Mouse (Mus musculus): Measurements from ENCODE around the gene Idua. TPM values are rescaled to one million over a fixed set of nuclear protein-coding genes. Genes with fewer than 3 reads are reported as not detected.

The Idua gene
- total RNA-seq, 2 experiments from 2014 or later, result 6.7 to 8.2 TPM

- DNase-seq (ENCODE audit: extremely low spot score in 1 of 2, low spot score in 2 of 2), result no peak
- intact Hi-C loops (cut with DNase I), result no loop called here
These were observed 49.0 kb downstream of the Idua start for GRCm38 (mm10) chr5:108708981-108709731.

DNA sequence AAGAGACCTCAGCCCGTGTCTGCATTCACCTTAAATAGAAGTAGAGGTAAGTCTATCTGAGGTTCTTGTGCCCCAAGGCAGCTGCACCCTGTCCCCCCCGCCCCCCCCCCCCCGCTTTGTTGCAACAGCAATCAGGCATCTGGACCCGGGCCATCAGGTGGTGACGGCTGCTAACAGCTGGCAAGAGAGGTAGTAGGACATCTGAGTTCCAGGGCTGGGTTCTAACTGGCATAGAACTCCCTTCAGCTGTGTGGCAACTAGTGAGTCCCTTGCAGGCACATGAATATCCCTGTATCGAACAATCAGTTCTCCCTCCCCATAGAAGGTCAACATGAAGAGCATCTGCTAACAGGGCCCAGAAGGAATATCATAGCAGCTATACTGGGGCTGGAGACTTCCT lies 51.8 kb downstream of the Idua start:
- DNase-seq (ENCODE audit: extremely low spot score in 1 of 2, low spot score in 2 of 2), result no peak
- intact Hi-C loops (cut with DNase I), result no loop called here

- DNase-seq (ENCODE audit: extremely low spot score in 1 of 2, low spot score in 2 of 2), result peak in 1 of 2 experiments; percentile 5
- intact Hi-C loops (cut with DNase I), result no loop called here
These were observed 53.0 kb downstream of the Idua start for GRCm38 (mm10) chr5:108713096-108713495.

DNA sequence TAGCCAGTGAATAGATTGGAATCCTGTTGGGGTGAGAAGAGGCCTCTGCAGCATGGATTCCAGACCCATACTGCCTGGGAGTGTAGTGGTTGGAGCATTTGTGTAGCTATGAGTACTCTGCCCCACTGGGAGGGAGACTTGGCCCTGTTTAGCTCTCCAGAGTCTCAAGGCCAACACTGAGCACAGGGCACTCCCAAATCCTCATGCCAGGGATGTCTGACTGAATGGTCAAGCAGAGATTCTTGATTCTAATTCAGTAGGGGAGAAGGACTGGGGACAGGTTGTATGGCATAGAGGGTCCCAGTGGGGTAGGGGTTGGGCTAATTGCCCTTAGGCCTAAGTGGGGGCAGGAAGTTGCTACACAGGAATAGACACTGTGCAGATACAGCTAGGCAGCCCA lies 53.6 kb downstream of the Idua start:
- DNase-seq (ENCODE audit: extremely low spot score in 1 of 2, low spot score in 2 of 2), result peak in 1 of 2 experiments; percentile 12
- intact Hi-C loops (cut with DNase I), result no loop called here

GRCm38 (mm10) chr5:108714149-108714548 lies 54.0 kb downstream of the Idua start:
- intact Hi-C loops (cut with DNase I), result no loop called here
- DNase-seq (ENCODE audit: extremely low spot score in 1 of 2, low spot score in 2 of 2), result peak; percentile 50 to 62

DNA sequence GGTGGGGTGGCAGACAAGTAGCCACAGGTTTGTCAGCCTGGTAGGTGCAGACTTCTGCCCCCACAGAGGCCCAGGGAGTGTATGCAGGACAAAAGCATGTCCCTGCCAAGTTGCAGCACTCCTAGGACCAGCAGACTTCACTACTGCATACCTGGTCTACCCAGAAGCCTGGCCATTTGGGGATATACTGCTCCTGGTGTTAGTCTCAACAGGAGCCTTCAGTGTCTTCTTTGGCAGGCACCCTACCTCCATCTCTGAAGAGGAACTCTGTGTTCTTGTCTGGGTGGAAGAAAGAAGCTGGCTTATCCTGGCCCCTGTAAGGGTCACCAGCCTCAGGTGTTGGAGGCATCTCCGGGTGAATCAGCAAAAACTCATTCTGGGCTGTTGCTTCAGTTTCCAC lies 55.8 kb downstream of the Idua start:
- DNase-seq (ENCODE audit: extremely low spot score in 1 of 2, low spot score in 2 of 2), result no peak
- intact Hi-C loops (cut with DNase I), result no loop called here

- intact Hi-C loops (cut with DNase I), result no loop called here
- DNase-seq (ENCODE audit: extremely low spot score in 1 of 2, low spot score in 2 of 2), result no peak
These were observed 57.9 kb downstream of the Idua start for GRCm38 (mm10) chr5:108718051-108718450.

DNA sequence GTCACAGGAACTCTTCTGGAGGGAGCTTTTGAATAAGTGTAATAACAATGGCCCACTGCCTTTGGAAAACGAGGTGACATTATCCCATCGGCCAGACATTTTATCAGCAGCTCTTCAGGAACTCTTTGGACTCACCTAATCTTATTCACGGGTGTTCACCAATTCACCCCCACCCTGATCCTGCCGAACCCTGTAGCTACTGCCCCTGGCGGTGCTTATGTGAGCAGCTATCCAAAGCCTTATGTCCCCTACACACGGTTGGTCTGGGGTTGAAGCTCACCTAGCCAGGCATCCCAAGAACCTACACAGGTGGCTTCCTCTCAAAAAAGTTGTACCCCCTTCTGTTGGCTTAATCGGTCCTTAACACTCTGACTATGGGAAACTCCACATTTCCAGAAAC lies 59.6 kb downstream of the Idua start:
- DNase-seq (ENCODE audit: extremely low spot score in 1 of 2, low spot score in 2 of 2), result no peak
- intact Hi-C loops (cut with DNase I), result no loop called here

DNA sequence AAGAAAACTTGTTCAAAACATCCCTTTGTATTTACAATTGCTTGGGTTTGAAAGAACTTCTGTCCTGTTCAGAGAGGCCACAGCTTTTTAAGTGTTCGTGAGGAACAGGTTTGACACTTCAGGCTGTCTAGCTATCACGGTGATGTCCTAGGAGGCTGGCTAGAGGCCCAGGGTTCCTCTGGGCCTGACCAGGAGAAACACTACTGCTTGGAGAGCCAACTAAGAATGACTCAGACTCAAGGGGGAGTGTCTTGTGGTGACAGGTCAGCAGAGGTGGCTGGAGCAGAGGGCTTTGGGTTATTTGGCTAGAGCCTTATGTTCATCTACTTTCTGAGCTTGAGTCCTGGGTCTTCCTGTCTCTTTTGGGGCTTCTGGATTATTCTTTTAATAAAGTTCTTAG lies 63.9 kb downstream of the Idua start:
- no peak for DNase-seq (ENCODE audit: extremely low spot score in 1 of 2, low spot score in 2 of 2)
- intact Hi-C loops (cut with DNase I), result no loop called here

DNA sequence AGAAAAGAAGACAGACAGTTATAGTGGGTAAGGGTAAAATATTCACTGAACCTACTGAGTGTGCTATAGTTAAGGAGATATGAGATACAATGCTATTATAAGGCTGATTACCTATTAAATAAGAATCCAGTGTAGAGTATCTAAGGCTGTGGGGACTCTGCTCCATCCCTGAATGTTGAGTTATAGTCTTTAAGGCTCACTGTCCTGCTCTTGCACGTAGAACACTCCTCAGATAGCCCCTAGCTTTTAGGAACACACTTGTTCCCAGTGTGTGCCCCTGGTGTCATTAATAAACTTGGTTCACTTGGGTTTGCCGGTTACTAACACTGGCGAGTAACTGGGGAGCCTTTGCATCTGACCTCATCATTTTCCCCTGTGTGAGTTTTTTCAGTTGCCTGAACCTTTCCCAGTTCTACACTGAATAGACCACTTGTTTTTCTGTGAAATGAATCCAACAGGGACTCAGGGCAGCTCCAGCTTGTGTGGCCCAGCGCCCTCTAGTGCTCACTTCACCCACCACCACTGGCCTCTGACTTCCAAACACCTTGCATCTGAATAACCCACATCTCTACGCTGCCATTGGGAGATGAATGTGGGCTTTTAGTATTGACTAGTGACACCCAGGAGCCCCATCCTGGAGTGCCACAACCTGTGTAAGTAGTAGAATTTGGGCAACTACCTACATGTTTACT lies 66.6 kb downstream of the Idua start:
- DNase-seq (ENCODE audit: extremely low spot score in 1 of 2, low spot score in 2 of 2), result peak; percentile 58 to 67
- intact Hi-C loops (cut with DNase I), result no loop called here

GRCm38 (mm10) chr5:108727425-108727824 lies 67.3 kb downstream of the Idua start:
- intact Hi-C loops (cut with DNase I), result no loop called here
- no peak for DNase-seq (ENCODE audit: extremely low spot score in 1 of 2, low spot score in 2 of 2)

Other genes with a start within 250 kb of the Idua start
- 100 to 1,000 TPM; 252 to 262 TPM for gene Atp5k, start 225.9 kb upstream of the Idua start, total RNA-seq (2021)
- under 1 TPM; 0.14 to 0.30 TPM for gene Mfsd7a, start 211.4 kb upstream of the Idua start, total RNA-seq (2021)
- 10 to 100 TPM; 61.4 to 67.5 TPM for gene Pcgf3, start 199.1 kb upstream of the Idua start, total RNA-seq (2021)
- 100 to 1,000 TPM; 381 to 412 TPM for gene Cplx1, start 110.3 kb upstream of the Idua start, total RNA-seq (2021)
- 10 to 100 TPM; 88.2 to 97.3 TPM for gene Gak, start 30.6 kb upstream of the Idua start, total RNA-seq (2021)
- gene Tmem175, start 30.6 kb upstream of the Idua start, total RNA-seq (2021), result 10 to 100 TPM; 36.9 to 38.7 TPM
- 10 to 100 TPM; 52.6 to 54.6 TPM for gene Dgkq, start 9.3 kb downstream of the Idua start, total RNA-seq (2021)
- 1 to 10 TPM; 2.6 to 2.8 TPM for gene Slc26a1, start 15.2 kb downstream of the Idua start, total RNA-seq (2021)
- 10 to 100 TPM; 12.5 to 16.2 TPM for gene Fgfrl1, start 32.1 kb downstream of the Idua start, total RNA-seq (2021)
- gene Rnf212, start 114.7 kb downstream of the Idua start, total RNA-seq (2021), result not detected
- not detected for gene Tmed11, start 135.0 kb downstream of the Idua start, total RNA-seq (2021)
- not detected for gene Vmn2r8, start 148.5 kb downstream of the Idua start, total RNA-seq (2021)
- not detected for gene Vmn2r9, start 192.3 kb downstream of the Idua start, total RNA-seq (2021)